Mouse (Mus musculus): Measurements from ENCODE around the gene Cntn4.

The Cntn4 gene

DNA sequence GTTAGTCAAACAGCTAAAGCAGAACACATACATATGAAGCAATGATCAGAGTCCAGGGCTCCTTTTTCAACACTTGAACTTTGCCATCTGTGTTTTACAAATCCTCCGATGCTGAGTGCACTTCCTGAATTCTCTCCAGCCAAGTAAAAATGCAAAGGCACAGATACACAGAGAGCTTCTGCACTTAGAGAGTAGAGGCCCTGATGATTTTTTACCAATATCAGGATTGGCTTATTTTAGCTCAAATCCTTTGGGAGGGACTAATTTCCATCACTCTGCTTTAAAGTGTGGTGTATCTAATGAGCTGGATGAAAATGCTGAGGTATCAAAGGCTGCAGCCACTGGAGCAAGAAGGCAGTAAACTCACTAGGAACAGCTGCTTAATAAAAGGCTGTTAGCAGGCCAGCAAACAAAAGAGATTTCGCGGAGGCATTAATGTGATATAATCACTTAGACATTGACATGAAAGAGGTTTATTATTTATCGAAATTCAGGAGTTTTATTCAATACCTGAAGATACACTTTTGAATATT lies 400.7 kb downstream of the Cntn4 start:
- in situ Hi-C loops (cut with MboI, MseI): no loop called here

DNA sequence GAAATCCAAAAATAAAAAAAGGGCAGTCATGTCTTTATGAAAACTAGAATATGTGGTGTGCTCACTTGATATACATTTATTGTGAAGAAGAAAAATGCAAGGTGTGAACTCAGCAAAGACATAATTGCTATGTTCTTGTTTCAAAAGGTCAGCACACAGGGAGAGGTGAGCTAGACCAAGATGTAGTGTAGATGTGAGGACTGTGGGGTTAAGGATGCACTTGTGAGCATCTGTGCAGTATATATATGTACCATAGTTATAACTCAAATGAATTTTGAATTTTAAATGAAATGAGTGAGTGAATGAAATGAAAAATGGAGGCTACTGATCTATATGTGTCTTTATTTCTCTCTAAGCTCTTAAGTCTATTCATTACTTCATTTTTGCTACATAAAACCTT lies 401.2 kb downstream of the Cntn4 start:
- in situ Hi-C loops (cut with MboI, MseI): no loop called here

DNA sequence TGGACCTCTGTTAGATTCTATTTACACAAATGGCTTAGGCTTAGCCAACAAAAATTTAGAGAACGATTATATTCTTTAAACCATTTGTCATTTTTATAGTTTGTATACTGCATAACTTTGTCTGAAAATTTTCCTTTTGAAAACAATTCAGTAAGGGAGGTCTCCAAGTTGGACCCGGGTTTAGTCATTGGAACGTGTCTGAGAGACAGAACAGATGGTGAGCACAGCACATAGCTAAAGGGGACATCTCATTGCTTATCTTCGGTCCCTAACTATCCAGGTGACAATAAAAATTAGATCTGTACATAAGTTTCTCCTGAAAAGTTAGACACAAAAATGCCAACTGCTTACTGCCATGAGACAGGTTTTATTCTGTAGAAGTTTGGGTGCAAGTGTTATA lies 420.4 kb downstream of the Cntn4 start:
- in situ Hi-C loops (cut with MboI, MseI): no loop called here

DNA sequence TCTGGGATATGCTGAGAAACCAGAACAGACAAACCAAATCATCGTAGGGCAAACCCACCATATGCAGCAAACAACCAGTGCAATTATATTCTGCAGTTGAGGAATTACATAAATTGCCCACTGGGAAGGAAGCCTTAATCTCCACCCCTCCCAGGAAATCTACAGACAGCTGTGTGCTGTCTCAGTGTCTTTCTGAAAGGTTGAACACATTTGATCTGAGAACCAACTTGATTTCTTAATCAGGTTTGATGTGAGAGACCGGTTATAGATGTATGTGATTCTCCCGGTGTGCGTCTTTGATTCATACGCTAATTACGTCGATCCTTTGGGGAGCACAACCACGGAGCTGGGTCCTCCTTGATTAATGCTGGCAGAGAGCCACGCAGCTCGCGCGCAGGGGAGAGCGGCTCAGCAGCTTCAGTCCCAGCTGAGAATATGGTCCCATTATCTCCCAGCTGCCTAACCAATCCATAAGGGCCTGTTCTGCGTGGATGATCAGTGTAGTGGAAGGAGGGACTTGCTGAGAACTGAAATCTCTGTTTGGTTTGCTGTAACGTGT lies 441.1 kb downstream of the Cntn4 start:
- in situ Hi-C loops (cut with MboI, MseI): no loop called here

DNA sequence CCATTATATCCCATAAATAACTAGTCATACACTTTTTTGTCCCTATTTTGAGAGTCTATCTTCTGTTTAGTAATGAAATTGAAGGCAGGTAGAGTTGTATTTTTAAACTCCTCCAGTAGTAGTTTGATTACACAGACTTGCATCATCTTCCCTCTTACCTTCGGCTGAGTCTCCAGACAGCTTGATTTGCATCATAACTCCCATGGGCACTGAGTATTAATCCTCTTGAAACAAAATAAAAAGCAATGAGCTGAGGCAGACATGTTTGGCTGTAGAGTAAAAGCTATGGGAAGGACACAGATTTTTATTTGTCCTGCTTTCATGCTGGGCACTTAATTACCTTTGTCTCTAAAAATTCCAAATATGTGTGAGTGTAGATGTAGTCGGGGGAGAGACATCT lies 476.1 kb downstream of the Cntn4 start:
- in situ Hi-C loops (cut with MboI, MseI): no loop called here

DNA sequence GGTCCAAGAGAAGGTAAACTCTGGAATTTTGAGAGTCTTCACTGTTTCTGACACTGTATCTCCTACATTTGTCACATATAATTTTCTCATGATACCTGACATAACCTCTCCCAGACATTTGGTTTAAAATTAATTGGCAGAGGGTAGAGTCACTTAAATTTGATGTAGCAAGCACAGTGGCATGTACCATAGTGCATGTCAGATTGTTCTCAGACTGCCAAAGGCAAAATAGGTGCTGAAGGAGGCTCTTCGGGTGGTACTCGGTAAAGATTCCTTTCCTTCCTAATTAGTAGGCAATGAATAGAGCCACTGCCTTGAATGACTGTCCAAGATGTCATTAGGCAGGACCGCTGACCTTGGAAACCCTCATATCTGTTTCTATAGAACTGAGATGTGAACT lies 477.9 kb downstream of the Cntn4 start:
- in situ Hi-C loops (cut with MboI, MseI): no loop called here

DNA sequence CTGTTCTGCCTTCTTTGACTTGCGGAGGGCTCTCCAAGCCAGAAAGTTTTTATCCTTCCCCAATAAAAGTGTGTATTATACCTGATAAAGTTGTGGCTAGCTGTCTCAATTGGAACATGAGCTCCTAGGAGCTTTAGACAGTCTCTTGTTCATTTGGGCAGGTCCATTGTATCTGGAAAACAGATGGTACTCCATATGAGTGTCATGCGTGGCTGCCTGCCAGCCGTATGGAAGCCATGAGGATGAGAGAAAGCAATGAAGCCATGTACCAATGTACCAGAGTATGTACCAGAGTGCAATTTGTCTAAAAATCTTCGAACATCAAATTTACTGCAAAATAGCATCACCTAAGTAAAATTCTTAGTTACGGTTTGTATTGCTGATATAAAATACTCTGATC lies 500.1 kb downstream of the Cntn4 start:
- in situ Hi-C loops (cut with MboI, MseI): no loop called here

DNA sequence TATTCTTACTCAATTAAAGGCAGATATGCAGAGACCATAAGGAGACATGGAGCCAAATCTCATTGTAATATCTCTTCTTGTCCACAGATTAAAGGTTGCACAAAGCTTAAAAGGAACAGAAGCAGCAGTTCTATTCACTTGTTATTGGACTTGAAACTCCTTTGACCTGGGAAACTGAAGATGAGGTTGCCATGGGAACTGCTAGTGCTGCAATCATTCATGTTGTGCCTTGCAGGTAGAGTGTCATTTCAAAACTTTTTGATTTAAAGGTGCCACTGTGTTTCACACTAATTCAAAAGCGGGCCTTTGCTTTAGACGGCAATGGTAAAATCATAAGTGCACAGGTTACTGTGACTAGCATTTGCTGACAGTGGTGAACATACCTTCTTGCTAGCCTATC lies 504.1 kb downstream of the Cntn4 start:
- in situ Hi-C loops (cut with MboI, MseI): no loop called here

DNA sequence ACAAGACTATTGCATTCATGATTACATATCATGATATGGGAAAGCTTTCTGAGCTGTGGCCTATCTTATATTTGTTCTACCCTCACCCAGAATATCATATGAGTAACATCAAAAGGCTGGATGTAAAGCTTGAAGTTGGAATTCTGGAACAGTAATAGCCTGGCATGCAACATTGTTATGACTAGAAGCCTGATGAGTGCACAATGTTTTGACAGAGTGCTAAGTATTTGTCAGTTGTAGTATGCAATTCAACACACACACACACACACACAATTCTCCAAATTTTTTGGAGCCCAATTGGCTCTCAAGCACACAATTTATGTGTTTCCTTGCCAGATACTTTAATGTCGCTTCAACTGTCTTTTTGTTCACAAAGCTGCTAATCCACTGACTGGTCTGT lies 523.5 kb downstream of the Cntn4 start:
- in situ Hi-C loops (cut with MboI, MseI): no loop called here

DNA sequence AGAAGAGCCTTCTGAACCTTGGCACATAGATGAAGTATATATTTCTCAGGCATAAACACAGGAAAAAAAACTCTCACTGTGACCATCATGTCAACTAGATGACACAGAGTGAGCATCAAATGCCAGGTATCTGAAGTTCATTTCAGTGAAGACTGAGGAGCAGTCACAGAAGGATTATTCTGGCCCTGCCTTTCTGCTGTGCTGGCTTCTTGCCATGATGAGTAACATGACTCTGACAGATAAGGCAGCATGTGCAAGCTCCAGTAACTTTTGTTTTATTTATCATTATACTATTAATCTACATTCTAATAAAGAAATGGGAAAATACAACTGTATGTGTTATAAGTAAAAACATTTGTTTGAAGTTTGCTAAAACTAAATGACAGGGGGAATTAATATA lies 529.9 kb downstream of the Cntn4 start:
- in situ Hi-C loops (cut with MboI, MseI): no loop called here

DNA sequence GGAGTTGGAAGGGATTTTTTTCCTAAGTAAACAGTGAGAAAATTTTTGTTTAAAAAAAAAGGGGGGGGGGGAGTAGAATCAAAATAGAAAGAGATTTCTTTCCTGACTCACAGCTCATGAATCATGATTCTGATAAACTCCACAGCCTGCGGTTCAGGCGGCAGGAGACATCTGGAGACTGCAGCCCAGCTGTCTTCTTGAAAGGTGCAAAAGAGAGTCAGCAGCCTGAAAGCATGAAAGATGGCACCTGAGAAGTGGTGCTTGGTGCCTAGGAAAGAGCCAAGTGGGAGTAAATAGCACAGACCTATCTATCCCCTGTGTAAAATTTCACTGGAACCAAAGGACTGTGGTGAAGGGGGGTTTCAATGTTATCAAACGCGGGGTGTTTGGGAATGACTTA lies 535.6 kb downstream of the Cntn4 start:
- in situ Hi-C loops (cut with MboI, MseI): no loop called here

DNA sequence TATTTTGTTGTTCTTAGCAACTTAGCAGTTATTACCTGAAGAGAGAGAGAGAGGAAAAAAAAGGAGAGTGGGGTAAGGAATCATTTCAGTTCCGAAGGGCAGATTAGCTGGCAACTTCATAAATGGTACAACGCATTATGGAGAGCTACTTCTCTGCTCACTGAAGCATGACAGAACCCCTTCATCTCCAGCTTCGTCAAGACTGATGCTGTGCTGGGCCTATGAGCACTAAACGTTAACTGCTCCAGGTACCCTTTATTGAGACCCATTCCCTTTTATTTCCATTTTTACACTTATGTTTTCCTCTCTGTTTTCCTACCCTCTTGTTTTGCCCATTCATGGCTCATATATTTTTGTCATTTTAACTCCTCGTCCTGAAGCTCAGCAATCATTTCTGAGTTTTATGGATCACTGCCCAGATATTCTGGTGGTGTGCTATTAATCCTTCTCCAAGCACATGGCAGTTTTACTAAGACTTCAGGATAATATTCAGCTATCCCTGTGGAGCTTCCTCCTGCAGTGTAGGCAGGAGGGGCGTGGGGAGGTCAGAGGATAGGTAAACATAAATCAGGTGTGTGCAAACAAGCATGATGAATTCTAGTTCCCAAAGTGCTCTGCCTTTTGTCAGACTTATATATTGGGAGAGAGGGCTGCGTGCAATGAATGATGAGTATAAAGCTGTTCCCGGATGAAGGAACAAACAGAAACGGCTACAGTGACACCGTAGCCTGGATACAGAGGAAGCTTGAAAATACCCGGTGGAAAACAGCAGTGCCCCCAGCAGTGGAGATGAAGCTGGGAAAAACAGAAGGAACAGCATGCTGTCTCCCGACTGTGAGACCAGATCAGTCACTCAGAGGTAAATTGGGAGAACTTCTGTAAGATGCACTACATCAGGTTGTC lies 559.8 kb downstream of the Cntn4 start:
- in situ Hi-C loops (cut with MboI, MseI): no loop called here

DNA sequence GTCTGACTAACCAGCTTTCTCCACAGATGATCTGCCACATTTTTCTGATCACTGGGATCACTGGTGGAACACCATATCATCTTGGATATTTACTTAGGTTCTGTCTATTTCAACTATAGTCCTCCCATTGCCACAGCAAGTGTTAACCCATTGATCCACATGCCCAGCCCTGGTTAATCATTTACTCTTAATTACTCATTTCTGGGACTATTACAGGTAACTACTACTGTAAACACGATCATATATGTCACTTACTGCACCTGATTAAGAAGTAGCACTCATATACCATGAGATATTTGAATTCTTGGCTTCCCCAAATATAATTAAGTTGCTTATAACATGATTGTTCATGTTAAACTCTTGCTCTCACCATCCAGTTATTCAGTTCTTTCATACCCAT lies 564.1 kb downstream of the Cntn4 start:
- in situ Hi-C loops (cut with MboI, MseI): no loop called here

DNA sequence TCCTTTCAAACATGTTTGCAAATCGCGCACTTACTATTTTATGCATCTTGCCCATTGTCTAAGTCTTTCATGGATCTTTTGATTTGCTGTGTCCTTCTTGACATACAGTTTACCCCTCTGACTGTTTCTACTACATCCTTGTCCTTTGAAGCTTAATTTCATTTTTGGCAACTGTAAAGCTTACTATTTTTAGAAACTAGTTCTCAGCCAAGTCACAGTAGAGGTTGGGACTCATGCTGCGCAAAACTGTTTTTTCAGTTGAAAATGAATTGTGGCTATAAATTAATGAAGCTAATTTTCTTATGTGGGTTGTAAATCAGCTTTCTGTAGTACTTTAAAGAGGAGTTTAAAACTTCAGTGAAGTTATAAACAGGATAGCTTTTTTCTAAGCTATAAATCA lies 585.9 kb downstream of the Cntn4 start:
- in situ Hi-C loops (cut with MboI, MseI): no loop called here

DNA sequence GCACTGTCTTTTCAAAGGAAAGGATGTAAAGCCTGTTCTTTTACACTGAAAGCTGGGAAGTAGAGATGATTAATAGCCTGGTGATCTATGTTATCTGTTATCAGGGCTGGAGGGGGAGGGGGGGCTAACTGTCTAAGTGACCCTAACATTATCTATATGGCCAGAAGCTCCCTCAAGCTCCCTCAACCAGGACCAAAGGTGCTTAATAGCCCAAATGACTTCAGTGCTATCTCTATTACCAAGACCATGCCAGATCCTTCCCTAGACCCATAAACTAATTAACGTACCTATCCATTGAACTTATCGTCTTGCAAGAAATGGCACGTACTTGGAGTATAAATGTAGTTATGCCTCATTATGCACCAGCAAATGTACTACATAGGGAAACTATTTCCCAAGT lies 588.0 kb downstream of the Cntn4 start:
- in situ Hi-C loops (cut with MboI, MseI): no loop called here

DNA sequence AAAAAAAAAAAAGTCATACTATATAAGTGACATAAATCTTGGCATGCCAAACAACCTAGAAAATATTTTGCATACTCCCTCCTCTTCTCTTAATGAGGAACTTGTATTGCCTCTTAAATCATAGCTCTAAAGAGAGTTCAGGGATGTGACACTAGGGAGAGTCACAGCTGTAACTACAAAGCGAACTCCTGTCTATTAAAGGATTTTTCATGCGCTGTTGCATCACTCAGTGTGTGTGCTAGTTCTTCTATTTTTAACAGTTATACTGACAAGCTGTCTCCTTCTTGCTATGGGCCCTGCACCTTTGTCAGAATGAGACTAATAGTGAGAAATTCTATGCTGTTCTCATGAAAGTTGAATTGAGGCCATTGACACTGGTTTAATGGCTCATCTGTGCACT lies 588.8 kb downstream of the Cntn4 start:
- in situ Hi-C loops (cut with MboI, MseI): no loop called here

DNA sequence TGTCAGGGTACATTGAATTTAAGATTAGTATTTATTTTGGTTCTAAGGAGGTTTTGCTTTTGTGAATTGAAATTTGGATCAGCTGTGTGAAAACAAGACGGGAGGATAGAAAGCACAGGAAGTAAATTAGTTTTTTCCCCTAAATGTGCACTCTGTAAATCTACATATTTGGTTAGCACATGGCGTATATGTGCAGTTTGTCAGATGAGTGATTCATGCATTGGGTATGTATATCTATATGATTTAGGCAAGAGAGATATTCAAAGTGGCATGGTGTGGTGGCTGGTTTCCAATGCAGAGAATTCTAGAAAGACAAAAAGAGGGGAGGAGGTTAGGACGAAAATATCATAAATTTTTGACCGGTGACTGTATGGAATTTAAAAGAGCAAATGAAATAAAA lies 591.3 kb downstream of the Cntn4 start:
- in situ Hi-C loops (cut with MboI, MseI): no loop called here

DNA sequence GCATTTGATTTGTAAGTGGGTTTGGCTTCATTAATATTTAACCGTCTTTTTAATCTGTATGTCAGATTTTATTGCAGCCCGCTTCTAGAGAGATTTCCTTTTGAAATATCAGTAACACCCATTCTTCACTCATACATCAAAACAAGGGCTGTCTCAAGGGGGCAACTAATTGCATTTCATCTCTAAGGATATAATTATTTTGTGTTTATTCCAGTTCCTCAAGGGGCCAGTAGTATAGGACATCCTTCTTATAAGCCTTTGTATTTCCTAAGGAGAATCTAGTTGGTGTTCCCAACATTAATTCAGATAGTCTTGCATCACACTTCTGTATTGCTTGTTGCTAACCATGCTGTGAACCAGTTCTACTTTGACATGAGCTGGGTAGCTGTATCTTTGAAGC lies 599.7 kb downstream of the Cntn4 start:
- in situ Hi-C loops (cut with MboI, MseI): no loop called here

DNA sequence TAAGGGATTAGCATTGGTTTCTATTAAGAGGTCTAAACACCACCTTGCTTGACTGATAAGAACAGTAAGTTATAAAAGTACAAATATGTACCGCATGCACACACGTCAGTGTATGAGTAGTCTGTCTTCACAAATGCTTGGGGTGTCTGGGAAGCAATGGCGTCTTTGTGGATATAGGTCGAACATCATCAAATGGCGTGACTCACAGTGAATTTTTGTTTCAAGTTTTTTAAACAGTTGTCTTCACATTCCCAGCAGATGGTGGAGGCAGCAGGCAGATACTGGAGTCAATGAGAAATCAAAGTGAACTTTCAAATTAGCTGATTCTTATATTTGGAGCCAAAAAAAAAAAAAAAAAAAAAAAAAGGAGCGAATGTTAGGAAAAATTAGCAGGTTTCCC lies 604.2 kb downstream of the Cntn4 start:
- in situ Hi-C loops (cut with MboI, MseI): no loop called here

DNA sequence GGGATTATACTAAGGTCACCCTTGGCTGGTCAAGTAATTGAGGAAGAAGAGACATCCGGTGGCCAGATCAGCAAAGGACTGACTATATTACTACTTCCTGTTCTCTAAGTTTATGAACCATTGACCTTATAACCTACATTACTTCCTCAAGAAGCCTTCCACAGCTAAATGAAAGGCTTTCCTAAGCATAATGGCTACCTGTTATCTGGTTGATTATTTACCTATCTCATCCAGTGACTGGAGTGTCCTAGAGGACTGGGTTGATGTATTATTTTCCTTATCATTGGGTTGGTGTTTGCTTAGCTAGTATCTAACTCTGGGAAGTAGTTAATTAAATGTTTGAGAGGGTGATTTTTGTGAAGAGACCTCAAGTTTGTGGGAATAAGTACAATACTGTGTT lies 606.4 kb downstream of the Cntn4 start:
- in situ Hi-C loops (cut with MboI, MseI): no loop called here

DNA sequence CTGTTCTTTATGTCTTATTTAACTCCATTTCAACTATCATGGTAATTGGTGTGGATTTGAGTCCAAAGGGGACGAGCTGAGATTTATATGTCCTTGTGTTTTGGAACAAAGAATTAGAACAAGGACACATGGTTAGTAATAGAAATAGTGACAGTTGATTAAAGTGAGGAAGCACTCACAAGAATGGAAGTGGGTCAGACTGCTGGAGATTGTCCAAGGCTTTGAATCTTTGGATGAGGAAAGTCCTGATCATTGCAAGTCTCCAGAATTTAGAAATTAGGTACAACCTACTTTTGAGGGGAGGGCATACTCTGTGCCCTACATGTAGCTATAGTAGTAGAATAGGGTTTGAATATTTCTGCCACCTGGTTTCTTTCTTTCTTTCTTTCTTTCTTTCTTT lies 622.0 kb downstream of the Cntn4 start:
- in situ Hi-C loops (cut with MboI, MseI): no loop called here

DNA sequence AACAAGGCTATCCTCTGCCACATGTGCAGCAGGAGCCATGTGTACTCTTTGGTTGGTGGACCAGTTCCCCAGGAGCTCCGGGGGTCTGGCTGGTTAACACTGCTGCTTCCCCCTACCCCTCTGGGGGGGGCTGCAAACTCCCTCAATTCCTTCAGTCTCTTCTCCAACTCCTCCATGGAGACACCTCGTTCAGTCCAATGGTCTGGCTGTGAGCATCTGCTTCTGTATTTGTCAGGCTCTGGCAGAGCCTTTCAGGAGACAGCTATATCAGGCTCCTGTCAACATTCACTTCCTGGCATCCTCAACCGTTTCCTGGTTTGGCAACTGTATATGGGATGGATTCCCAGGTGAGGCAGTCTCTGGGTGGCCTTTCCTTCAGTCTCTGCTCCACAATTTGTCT lies 622.7 kb downstream of the Cntn4 start:
- in situ Hi-C loops (cut with MboI, MseI): no loop called here

DNA sequence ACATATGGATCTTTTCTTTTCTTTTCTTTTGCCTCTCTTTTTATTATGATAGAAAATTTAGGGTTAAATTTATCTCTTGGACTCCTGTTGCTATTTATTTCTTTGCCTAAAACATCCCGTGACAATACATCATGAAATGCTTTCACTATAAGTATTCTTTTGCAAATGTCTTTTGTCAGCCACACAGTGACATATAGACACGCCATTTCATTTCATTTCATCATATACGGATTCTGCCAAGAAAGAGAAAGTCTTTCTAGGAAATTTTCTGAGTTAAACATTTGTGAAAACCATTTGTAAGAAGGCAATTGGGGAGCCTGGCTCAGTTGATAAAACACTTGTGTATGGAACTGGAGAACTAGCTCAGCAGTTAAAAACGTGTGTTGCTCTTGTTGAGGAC lies 625.0 kb downstream of the Cntn4 start:
- in situ Hi-C loops (cut with MboI, MseI): no loop called here
